Mouse (Mus musculus) kidney, embryonic 14.5 days (tissue): ENCODE measurements around the gene Tfip11. TPM values are rescaled to one million over a fixed set of nuclear protein-coding genes. Genes with fewer than 3 reads are reported as not detected.

Experiments used
- ATAC-seq: fragments of 200-750 bp; cut with Nextera tagmentation; 2 replicates; pipeline ENCODE4 v1.8.0; 2017; ENCODE audit warnings: moderate number of reproducible peaks, mild to moderate bottlenecking, moderate TSS enrichment, moderate library complexity; ENCODE audit not compliant: low FRiP score, low TSS enrichment
- H3K27ac ChIP-seq: fragments of 300-500 bp; sonication (generic); 2 replicates; pipeline ENCODE4 v1.5.1; 2014; ENCODE audit warnings: low read depth, mild to moderate bottlenecking, low read length, moderate library complexity, mixed read lengths
- H3K27me3 ChIP-seq: fragments of 300-500 bp; sonication (generic); 2 replicates; pipeline ENCODE4 v1.6.1; 2014; ENCODE audit warnings: mild to moderate bottlenecking, low read length; ENCODE audit not compliant: control insufficient read depth, insufficient read depth
- H3K36me3 ChIP-seq: fragments of 300-500 bp; sonication (generic); 2 replicates; pipeline ENCODE4 v1.6.1; 2014; ENCODE audit warnings: low read length, mixed read lengths; ENCODE audit not compliant: control insufficient read depth, insufficient read depth
- H3K4me1 ChIP-seq: fragments of 300-500 bp; sonication (generic); 2 replicates; pipeline ENCODE4 v1.6.1; 2014; ENCODE audit warnings: low read length, mixed read lengths; ENCODE audit not compliant: control insufficient read depth, insufficient read depth
- H3K4me2 ChIP-seq: fragments of 300-500 bp; sonication (generic); replicated peaks from 2 replicates; pipeline ENCODE4 v1.6.1; 2014; ENCODE audit warnings: low read depth, mild to moderate bottlenecking, low read length
- H3K4me3 ChIP-seq: fragments of 300-500 bp; sonication (generic); 2 replicates; pipeline ENCODE4 v1.5.1; 2014; ENCODE audit warnings: mild to moderate bottlenecking, low read length
- H3K9ac ChIP-seq: fragments of 300-500 bp; sonication (generic); 2 replicates; pipeline ENCODE4 v1.6.1; 2014; ENCODE audit warnings: low read depth, mild to moderate bottlenecking, low read length, moderate library complexity
- H3K9me3 ChIP-seq: fragments of 300-500 bp; sonication (generic); 2 replicates; pipeline ENCODE4 v1.6.1; 2016; ENCODE audit warnings: low read length; ENCODE audit not compliant: control insufficient read depth
- WGBS: fragments of 180-500 bp; shearing (Covaris S2); extraction: QIAGEN DNeasy Blood & Tissue Kit; methylation state at CpG from one replicate; pipeline ENCODE4 v1.1.7; 2014; 5-methylcytosine and 5-hydroxymethylcytosine counted together
- polyA plus RNA-seq: library from polyadenylated mRNA; unstranded; fragments of >200 nt; fragmentation: Nextera tagmentation; extraction: Ambion mirVana; gene quantifications from 2 replicates; pipeline ENCODE4 v1.2.1, GENCODE M21; 2014

Gene Tfip11
- polyA plus RNA-seq, 1 experiment from 2014 or later = 22.3 TPM

- Histone ChIP-seq H3K4me2 (no peak overlapping the region), H3K4me1 (peaks cover 18% of the 10 kb centered on the region; the same call in 1 of the 2 replicates), H3K4me3 (no peak overlapping the region), H3K9ac (no peak overlapping the region), H3K27me3 (no peaks in the 10 kb centered on the region), H3K36me3 (no peaks in the 10 kb centered on the region; the same call in 1 of the 2 replicates), H3K27ac (no peak overlapping the region), H3K9me3 (no peaks in the 10 kb centered on the region)
- WGBS = 57% methylated on average over 8 of the region's 8 CpGs
- ATAC-seq = no peak
Observed at GRCm38 (mm10) chr5:112295162-112295561, 31.0 kb upstream of the Tfip11 start.

DNA sequence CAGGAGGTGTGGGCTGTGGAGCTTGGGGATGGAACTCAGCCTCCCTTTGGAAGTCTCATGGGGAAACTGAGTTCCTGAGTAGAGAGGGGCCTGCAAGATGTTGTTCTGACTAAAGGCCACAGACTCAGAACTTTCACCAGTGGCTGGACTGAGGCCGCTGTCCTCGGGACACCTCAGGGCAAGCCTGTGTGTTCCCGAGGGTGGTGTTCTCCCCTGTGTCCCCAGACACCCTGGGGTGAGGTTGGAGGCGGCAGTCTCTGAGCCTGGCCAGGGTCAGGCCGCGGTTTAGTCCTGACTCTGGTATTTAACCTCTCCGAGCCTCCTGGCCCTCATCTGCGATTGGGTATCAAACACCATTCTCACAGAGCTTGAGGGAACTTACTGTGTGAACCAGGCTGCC, 30.6 kb upstream of the Tfip11 start:
- H3K4me1 ChIP-seq = peaks cover 18% of the 10 kb centered on the region; the same call in 1 of the 2 replicates
- H3K9ac ChIP-seq = no peak overlapping the region
- no peaks in the 10 kb centered on the region; the same call in 1 of the 2 replicates for H3K36me3 ChIP-seq
- 68% methylated on average over 8 of the region's 8 CpGs for WGBS
- no peaks in the 10 kb centered on the region for H3K9me3 ChIP-seq
- no peaks in the 10 kb centered on the region for H3K27me3 ChIP-seq
- H3K4me2 ChIP-seq = no peak overlapping the region
- no peak overlapping the region for H3K27ac ChIP-seq
- H3K4me3 ChIP-seq = no peak overlapping the region
- ATAC-seq = no peak

DNA sequence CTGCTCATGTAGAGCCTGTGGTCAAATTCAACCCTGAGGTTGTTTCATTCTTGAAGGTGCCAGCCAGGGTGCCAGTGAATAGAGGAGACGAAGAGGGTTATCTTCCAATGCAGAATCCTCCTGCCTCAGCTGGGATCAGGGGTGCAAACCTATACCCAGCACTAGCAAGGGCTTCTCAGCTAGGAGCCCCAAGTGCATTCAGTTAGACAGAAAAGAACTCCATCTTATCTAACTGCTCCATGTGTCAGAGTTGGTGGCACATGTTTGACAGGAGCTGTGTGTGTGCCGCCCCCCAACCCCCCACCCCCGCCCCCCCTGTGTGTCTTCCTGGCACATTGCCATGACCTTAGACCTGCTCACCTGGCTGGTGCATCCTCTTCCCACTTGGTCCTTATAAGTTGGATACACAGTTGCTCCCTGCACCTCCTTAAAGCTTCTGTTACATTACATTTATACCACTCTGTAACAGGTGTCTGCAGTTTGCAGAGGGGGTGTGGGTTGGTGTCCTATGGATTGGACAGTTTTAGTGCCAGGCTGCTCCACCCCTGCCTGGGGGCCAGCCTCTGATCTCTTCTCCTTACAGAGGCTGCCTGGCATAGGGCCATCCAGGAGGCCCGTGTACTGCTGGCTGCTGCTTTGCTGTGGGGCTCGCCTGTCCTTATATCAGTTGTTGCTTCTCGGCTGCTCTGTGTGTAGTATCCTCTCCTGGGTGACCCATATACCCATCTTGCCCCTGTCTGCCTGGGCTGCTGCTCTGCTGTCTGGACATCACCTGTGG, 29.6 kb upstream of the Tfip11 start:
- H3K27me3 ChIP-seq = no peaks in the 10 kb centered on the region
- H3K4me3 ChIP-seq = no peak overlapping the region
- peaks cover 15% of the 10 kb centered on the region; the same call in 1 of the 2 replicates for H3K4me1 ChIP-seq
- H3K9me3 ChIP-seq = no peaks in the 10 kb centered on the region
- H3K36me3 ChIP-seq = no peaks in the 10 kb centered on the region; the same call in 1 of the 2 replicates
- WGBS = 85% methylated on average over 5 of the region's 6 CpGs
- H3K27ac ChIP-seq = peak overlapping the region; percentile 27; the same call in 1 of the 2 replicates
- no peak overlapping the region for H3K4me2 ChIP-seq
- no peak for ATAC-seq
- no peak overlapping the region for H3K9ac ChIP-seq

- no peak overlapping the region for H3K4me3 ChIP-seq
- H3K27ac ChIP-seq = peak overlapping the region; percentile 30; the same call in 1 of the 2 replicates
- H3K27me3 ChIP-seq = no peaks in the 10 kb centered on the region
- ATAC-seq = no peak
- WGBS = 76% methylated on average over 2 of the region's 2 CpGs
- H3K9me3 ChIP-seq = no peaks in the 10 kb centered on the region
- no peaks in the 10 kb centered on the region; the same call in 1 of the 2 replicates for H3K36me3 ChIP-seq
- H3K4me2 ChIP-seq = no peak overlapping the region
- no peak overlapping the region for H3K9ac ChIP-seq
- peaks cover 15% of the 10 kb centered on the region; the same call in 1 of the 2 replicates for H3K4me1 ChIP-seq
Observed at GRCm38 (mm10) chr5:112297257-112297656, 28.9 kb upstream of the Tfip11 start.

DNA sequence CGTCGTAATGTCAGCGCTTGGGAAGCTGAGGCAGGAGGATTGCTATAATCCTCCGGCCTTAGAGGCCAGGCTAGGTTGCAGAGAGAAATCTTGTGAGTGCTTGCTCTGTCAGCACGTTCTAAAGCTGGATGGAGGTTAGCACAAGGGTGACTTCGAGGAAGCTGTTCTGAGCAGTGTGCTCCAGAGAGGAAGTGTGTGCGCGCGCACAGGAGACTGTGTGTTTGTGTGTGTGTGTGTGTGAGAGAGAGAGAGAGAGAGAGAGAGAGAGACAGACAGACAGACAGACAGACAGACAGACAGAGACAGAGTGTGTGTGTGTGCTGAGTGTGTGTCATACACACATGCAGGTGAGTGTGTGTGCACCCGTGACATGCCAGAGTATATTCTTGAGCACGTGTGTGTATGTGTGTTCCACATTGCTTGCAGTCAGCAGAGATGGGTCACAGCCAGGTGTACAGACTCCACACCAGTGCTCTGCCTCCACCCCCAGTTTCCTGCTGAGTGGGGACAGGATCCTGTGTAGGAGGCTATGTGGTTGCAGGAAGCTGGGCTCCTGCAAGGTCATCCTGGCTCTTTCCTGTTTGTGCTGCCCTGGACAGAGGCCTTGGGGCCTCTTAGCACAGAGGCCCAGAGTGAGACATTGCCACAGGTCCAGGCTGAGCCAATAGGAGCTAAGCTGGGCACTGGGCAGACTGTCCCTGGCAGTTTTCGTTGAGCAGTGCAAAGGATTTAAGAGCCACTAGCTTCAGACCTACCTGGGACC, 27.8 kb upstream of the Tfip11 start:
- no peaks in the 10 kb centered on the region for H3K27me3 ChIP-seq
- WGBS = 76% methylated on average over 12 of the region's 12 CpGs
- no peaks in the 10 kb centered on the region for H3K9me3 ChIP-seq
- peaks cover 15% of the 10 kb centered on the region; the same call in 1 of the 2 replicates for H3K4me1 ChIP-seq
- no peak overlapping the region for H3K4me2 ChIP-seq
- no peaks in the 10 kb centered on the region; the same call in 1 of the 2 replicates for H3K36me3 ChIP-seq
- ATAC-seq = peak; percentile 36
- H3K4me3 ChIP-seq = no peak overlapping the region
- peak overlapping the region; percentile 19; the same call in 1 of the 2 replicates for H3K27ac ChIP-seq
- no peak overlapping the region for H3K9ac ChIP-seq

GRCm38 (mm10) chr5:112299399-112299798, 26.8 kb upstream of the Tfip11 start:
- H3K4me3 ChIP-seq = no peak overlapping the region
- H3K4me2 ChIP-seq = no peak overlapping the region
- peaks cover 12% of the 10 kb centered on the region; the same call in 1 of the 2 replicates for H3K4me1 ChIP-seq
- ATAC-seq = no peak
- H3K9ac ChIP-seq = no peak overlapping the region
- no peaks in the 10 kb centered on the region for H3K27me3 ChIP-seq
- H3K27ac ChIP-seq = no peak overlapping the region
- no peaks in the 10 kb centered on the region; the same call in 1 of the 2 replicates for H3K36me3 ChIP-seq
- no peaks in the 10 kb centered on the region for H3K9me3 ChIP-seq
- WGBS = 79% methylated on average over 4 of the region's 4 CpGs

DNA sequence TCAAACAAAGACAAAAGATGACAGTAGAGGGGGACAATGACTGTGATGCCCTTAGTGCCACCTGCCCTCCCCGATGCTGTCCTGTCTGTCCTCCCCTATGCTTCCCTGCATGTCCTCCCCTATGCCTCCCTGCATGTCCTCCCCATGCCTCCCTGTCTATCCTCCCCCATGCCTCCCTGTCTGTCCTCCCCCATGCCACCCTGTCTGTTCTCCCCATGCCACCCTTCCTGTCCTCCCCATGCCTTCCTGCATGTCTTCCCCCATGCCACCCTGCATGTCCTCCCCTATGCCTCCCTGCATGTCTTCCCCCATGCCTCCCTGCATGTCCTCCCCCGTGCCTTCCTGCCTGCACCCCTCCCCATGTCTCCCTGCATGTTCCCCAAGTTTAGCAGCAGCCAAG, 26.0 kb upstream of the Tfip11 start:
- H3K27me3 ChIP-seq = no peaks in the 10 kb centered on the region
- no peak overlapping the region for H3K27ac ChIP-seq
- H3K4me3 ChIP-seq = no peak overlapping the region
- 90% methylated on average over 2 of the region's 2 CpGs for WGBS
- H3K9ac ChIP-seq = no peak overlapping the region
- H3K36me3 ChIP-seq = peaks cover 2% of the 10 kb centered on the region; the same call in 1 of the 2 replicates
- H3K9me3 ChIP-seq = no peaks in the 10 kb centered on the region
- H3K4me2 ChIP-seq = no peak overlapping the region
- H3K4me1 ChIP-seq = 0 out of 2 replicates have a peak, but pooled peaks cover 6% of the 10 kb centered on the region
- ATAC-seq = no peak

DNA sequence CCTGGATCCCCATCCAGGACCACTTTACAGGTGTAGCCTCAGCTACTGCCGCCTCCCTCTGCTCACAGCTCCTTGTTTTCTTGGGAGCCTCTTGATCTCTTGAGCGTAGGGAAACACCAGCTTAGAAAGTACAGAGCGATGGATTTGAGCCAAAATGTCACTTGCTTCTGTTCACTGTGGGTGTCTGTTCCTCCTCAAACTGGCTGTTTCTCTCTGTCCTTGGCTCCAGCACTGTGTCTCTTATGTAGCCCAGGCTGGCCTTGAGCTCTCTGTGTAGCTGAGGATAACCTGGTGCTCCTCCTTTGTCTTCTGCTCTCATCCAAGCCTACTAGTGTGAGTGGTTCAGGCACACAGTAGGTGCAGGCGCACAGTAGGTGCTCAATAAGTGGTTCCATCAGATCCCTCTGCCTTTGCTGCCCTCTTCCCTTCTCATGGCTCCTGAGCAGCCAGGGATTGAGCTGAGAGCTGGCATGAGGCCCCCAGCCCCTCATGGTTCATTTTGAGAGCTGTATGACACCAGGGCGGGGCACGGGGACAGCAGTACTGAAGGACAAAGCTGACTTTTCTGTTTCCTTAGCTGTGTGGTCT, 25.3 kb upstream of the Tfip11 start:
- Histone ChIP-seq H3K4me1 (0 out of 2 replicates have a peak, but pooled peaks cover 6% of the 10 kb centered on the region), H3K4me3 (no peak overlapping the region), H3K36me3 (peaks cover 8% of the 10 kb centered on the region; the same call in 1 of the 2 replicates), H3K27ac (no peak overlapping the region), H3K9ac (no peak overlapping the region), H3K27me3 (no peaks in the 10 kb centered on the region), H3K4me2 (no peak overlapping the region), H3K9me3 (no peaks in the 10 kb centered on the region)
- no peak for ATAC-seq
- 90% methylated on average over 6 of the region's 6 CpGs for WGBS
